Mouse (Mus musculus) megakaryocyte, embryonic 14.5 days (primary cell): ENCODE results near the gene Upk1a.

Source experiments
- FLI1 ChIP-seq: IDR thresholded peaks from 2 replicates; pipeline ENCODE4 v1.6.1; 2012; ENCODE audit warnings: low read length, inconsistent platforms, mixed read lengths
- GATA1 ChIP-seq: IDR thresholded peaks from 3 replicates; pipeline ENCODE4 v1.6.1; 2012; ENCODE audit warnings: mixed read lengths, low read length, inconsistent platforms, borderline replicate concordance

GRCm38 (mm10) chr7:30602583-30602982 is 10.1 kb downstream of the Upk1a start:
- TF ChIP-seq GATA1 (no peak), FLI1 (no peak)
